Mouse (Mus musculus): ENCODE results near the gene Ankfy1. TPM values are rescaled to one million over a fixed set of nuclear protein-coding genes. Genes with fewer than 3 reads are reported as not detected.

Gene Ankfy1
- polyA plus RNA-seq, 1 experiment from 2014 or later, result 28.1 TPM

DNA sequence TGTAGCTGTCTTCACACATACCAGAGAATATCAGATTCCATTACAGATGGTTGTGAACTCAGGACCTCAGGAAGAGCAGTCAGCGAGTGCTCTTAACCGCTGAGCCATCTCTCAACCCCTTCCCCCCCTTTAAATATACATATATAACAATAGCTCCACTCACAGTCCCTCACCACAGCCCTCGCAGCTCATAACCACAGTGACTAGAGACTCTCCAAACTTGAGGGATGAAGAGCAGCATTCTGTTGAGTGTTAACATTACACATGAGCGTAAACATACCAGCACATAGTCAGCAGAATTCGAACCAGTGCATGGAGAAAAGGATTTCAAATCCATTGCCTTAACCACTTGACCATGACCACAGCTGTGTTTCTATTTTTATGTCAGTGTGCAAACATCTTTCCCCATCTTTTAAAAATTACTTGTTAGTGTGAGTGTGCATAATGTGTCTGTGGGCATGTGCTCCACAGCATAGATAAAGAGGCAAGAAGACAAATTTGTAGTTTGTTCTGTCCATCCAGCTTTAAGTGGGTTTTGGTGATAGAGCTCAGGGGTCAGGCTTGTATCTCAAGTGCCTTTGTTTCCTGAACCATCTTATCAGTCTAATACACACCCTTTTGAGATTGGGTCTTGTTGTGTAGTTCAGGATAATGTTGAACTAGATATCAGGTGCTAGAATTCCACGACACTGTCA, 18.4 kb upstream of the Ankfy1 start:
- ATAC-seq (ENCODE audit: low FRiP score) (no peak), DNase-seq (ENCODE audit: low spot score) (no peak)
- Histone ChIP-seq H3K9ac (ENCODE audit: low read depth, low read length) (no peak overlapping the region), H3K4me1 (replicated peaks; ENCODE audit: control insufficient read depth, insufficient read depth, low read length) (no peaks in the 10 kb centered on the region), H3K36me3 (ENCODE audit: control insufficient read depth, insufficient read depth, low read length) (no peaks in the 10 kb centered on the region), H3K4me3 (ENCODE audit: low read depth, low read length) (no peak overlapping the region), H3K27ac (ENCODE audit: low read depth, low read length) (no peak overlapping the region), H3K27me3 (ENCODE audit: control insufficient read depth, insufficient read depth, low read length) (no peaks in the 10 kb centered on the region), H3K9me3 (ENCODE audit: control insufficient read depth, low read length) (no peaks in the 10 kb centered on the region), H3K4me2 (replicated peaks; ENCODE audit: low read depth, low read length) (no peak overlapping the region)
- 84% methylated on average over 6 of the region's 6 CpGs for WGBS

DNA sequence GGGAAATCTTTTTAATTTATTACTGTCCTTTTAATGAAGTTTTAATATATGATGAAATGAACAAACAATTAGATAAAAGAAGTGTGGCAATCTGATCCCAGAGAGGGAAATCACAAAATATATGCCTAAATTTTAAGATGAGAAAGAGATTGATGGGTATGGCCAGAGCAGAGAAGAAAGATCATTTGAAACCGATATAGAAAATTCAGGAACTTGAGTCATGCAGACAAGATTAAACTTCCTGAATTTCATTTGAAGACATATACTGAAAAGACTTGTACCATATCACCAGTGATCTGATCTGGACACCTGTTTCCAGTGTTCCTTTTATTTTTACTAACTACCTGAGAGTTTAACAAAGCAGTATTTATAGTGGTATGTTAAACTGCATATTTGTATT, 17.4 kb upstream of the Ankfy1 start:
- H3K9ac ChIP-seq (ENCODE audit: low read depth, low read length), result no peak overlapping the region
- DNase-seq (ENCODE audit: low spot score) (no peak), ATAC-seq (ENCODE audit: low FRiP score) (no peak)
- no peaks in the 10 kb centered on the region for H3K36me3 ChIP-seq (ENCODE audit: control insufficient read depth, insufficient read depth, low read length)
- WGBS, result 89% methylated on average over 1 of the region's 1 CpGs
- no peak overlapping the region for H3K27ac ChIP-seq (ENCODE audit: low read depth, low read length)
- no peak overlapping the region for H3K4me2 ChIP-seq (replicated peaks; ENCODE audit: low read depth, low read length)
- no peaks in the 10 kb centered on the region for H3K9me3 ChIP-seq (ENCODE audit: control insufficient read depth, low read length)
- H3K27me3 ChIP-seq (ENCODE audit: control insufficient read depth, insufficient read depth, low read length), result no peaks in the 10 kb centered on the region
- H3K4me1 ChIP-seq (replicated peaks; ENCODE audit: control insufficient read depth, insufficient read depth, low read length), result no peaks in the 10 kb centered on the region
- no peak overlapping the region for H3K4me3 ChIP-seq (ENCODE audit: low read depth, low read length)

DNA sequence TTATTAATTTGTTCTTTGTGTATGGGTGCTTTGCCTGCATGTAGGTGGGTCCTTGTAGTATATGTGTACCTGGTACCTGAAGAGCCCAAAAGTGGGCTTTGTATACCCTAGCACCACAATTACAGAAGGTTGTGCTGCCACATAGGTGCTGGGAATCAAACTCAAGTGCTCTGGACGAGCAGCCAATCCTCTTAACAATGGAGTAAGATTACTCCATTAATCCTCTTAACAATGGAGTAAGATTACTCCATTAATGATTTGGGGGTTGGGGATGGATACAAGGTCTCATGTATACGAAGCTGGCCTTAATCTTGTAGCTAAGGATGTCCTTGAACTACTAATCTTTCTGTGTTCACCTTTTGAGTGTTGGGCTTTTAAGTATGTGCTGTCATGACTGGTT, 14.5 kb upstream of the Ankfy1 start:
- Histone ChIP-seq H3K27me3 (ENCODE audit: control insufficient read depth, insufficient read depth, low read length) (no peaks in the 10 kb centered on the region), H3K4me1 (replicated peaks; ENCODE audit: control insufficient read depth, insufficient read depth, low read length) (no peaks in the 10 kb centered on the region), H3K36me3 (ENCODE audit: control insufficient read depth, insufficient read depth, low read length) (no peaks in the 10 kb centered on the region), H3K4me3 (ENCODE audit: low read depth, low read length) (no peak overlapping the region), H3K27ac (ENCODE audit: low read depth, low read length) (no peak overlapping the region), H3K9me3 (ENCODE audit: control insufficient read depth, low read length) (no peaks in the 10 kb centered on the region), H3K9ac (ENCODE audit: low read depth, low read length) (no peak overlapping the region), H3K4me2 (replicated peaks; ENCODE audit: low read depth, low read length) (no peak overlapping the region)
- DNase-seq (ENCODE audit: low spot score), result no peak
- no peak for ATAC-seq (ENCODE audit: low FRiP score)
- WGBS, result 77% methylated on average over 2 of the region's 2 CpGs

DNA sequence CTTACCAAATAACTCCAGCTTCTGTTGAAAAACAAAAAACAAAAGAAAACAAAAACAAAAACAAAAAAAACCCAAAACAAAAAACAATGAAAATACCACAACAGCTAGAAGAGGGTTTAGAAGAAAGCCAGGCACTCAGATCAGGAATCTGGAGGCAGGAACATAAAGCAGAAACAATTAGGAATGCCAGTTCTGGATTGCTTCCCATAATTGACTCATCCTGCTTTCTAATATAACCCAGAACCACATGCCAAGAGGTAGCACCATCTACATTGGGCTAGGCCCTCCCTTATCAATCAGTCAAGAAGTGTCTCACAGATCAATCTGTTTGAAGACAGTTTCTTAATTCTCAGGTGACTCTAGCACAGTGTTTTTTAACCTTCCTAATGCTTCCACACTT, 9.1 kb upstream of the Ankfy1 start:
- Histone ChIP-seq H3K4me3 (ENCODE audit: low read depth, low read length) (no peak overlapping the region), H3K9ac (ENCODE audit: low read depth, low read length) (no peak overlapping the region), H3K36me3 (ENCODE audit: control insufficient read depth, insufficient read depth, low read length) (no peaks in the 10 kb centered on the region), H3K27ac (ENCODE audit: low read depth, low read length) (no peak overlapping the region), H3K4me2 (replicated peaks; ENCODE audit: low read depth, low read length) (no peak overlapping the region), H3K4me1 (replicated peaks; ENCODE audit: control insufficient read depth, insufficient read depth, low read length) (no peaks in the 10 kb centered on the region), H3K27me3 (ENCODE audit: control insufficient read depth, insufficient read depth, low read length) (no peaks in the 10 kb centered on the region), H3K9me3 (ENCODE audit: control insufficient read depth, low read length) (no peaks in the 10 kb centered on the region)
- ATAC-seq (ENCODE audit: low FRiP score) (no peak), DNase-seq (ENCODE audit: low spot score) (no peak)

DNA sequence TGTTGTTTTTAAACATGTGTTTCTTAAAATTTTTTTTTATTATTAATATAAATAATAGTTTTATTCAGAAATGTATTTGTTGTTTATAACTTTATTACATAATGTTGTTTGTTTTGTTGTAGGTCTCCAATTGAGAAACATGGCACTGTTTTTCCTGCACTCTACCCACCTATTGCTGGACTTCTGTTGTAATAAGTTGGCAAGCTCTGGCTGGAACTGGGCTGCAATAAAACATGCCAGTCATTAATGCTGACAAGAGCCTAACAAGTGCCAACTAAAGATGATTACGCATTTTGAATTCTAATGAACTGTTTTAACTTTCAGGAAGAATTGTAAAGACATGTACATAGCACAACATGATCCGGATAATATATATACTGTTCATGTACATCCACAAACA, 6.4 kb upstream of the Ankfy1 start:
- Histone ChIP-seq H3K4me3 (ENCODE audit: low read depth, low read length) (no peak overlapping the region), H3K4me1 (replicated peaks; ENCODE audit: control insufficient read depth, insufficient read depth, low read length) (no peaks in the 10 kb centered on the region), H3K36me3 (ENCODE audit: control insufficient read depth, insufficient read depth, low read length) (no peaks in the 10 kb centered on the region), H3K27ac (ENCODE audit: low read depth, low read length) (no peak overlapping the region), H3K4me2 (replicated peaks; ENCODE audit: low read depth, low read length) (no peak overlapping the region), H3K9ac (ENCODE audit: low read depth, low read length) (no peak overlapping the region), H3K9me3 (ENCODE audit: control insufficient read depth, low read length) (no peaks in the 10 kb centered on the region), H3K27me3 (ENCODE audit: control insufficient read depth, insufficient read depth, low read length) (no peaks in the 10 kb centered on the region)
- ATAC-seq (ENCODE audit: low FRiP score), result no peak
- DNase-seq (ENCODE audit: low spot score), result no peak
- 100% methylated on average over 2 of the region's 2 CpGs for WGBS

DNA sequence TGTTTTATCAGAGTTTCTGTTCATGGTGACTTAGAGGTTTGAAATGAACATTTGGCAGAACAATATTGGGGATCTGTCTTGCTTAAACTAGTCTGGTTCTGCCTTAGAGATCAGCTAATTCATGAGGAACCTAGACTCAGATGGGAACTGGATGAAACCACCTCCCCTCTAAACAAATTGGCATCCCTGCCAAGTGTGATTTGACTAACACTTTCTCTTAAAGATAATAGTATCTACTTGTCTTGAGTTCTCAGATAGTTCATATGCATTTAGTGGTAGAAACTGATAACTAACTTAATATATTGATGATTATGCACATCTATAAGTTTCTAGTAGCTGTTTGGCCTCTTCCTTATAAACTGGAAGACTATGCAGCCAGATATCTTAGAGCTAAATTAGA, 3.1 kb upstream of the Ankfy1 start:
- H3K9ac ChIP-seq (ENCODE audit: low read depth, low read length), result no peak overlapping the region
- DNase-seq (ENCODE audit: low spot score) (no peak), ATAC-seq (ENCODE audit: low FRiP score) (no peak)
- no peaks in the 10 kb centered on the region for H3K9me3 ChIP-seq (ENCODE audit: control insufficient read depth, low read length)
- H3K4me3 ChIP-seq (ENCODE audit: low read depth, low read length), result no peak overlapping the region
- 0 out of 2 replicates have a peak, but pooled peaks cover 2% of the 10 kb centered on the region for H3K4me1 ChIP-seq (replicated peaks; ENCODE audit: control insufficient read depth, insufficient read depth, low read length)
- H3K36me3 ChIP-seq (ENCODE audit: control insufficient read depth, insufficient read depth, low read length), result no peaks in the 10 kb centered on the region
- H3K27ac ChIP-seq (ENCODE audit: low read depth, low read length), result no peak overlapping the region
- no peak overlapping the region for H3K4me2 ChIP-seq (replicated peaks; ENCODE audit: low read depth, low read length)
- no peaks in the 10 kb centered on the region for H3K27me3 ChIP-seq (ENCODE audit: control insufficient read depth, insufficient read depth, low read length)

DNA sequence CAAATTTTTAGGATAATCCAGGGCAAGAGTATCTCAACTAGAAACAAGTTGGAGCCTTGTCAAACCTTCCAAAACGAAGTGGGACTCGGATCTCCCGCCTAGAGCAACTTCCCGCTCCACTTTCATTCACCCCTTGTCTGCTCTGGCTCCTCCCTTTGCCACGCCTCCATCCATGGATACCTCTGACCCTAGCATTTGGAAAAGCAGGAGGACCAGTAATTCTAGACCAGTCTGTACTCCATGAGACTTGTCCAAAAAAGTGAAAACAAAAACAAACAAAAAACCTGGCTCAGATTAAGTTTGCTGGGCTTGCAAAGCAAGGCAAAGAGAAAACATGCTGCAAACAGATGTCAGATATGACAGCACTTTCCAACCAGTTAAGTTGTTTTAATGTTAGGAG, 1.6 kb upstream of the Ankfy1 start:
- WGBS, result 6% methylated on average over 5 of the region's 5 CpGs
- no peak for ATAC-seq (ENCODE audit: low FRiP score)
- Histone ChIP-seq H3K4me1 (replicated peaks; ENCODE audit: control insufficient read depth, insufficient read depth, low read length) (0 out of 2 replicates have a peak, but pooled peaks cover 2% of the 10 kb centered on the region), H3K9ac (ENCODE audit: low read depth, low read length) (no peak overlapping the region), H3K27me3 (ENCODE audit: control insufficient read depth, insufficient read depth, low read length) (no peaks in the 10 kb centered on the region), H3K27ac (ENCODE audit: low read depth, low read length) (no peak overlapping the region), H3K4me2 (replicated peaks; ENCODE audit: low read depth, low read length) (no peak overlapping the region), H3K4me3 (ENCODE audit: low read depth, low read length) (no peak overlapping the region), H3K36me3 (ENCODE audit: control insufficient read depth, insufficient read depth, low read length) (no peaks in the 10 kb centered on the region), H3K9me3 (ENCODE audit: control insufficient read depth, low read length) (no peaks in the 10 kb centered on the region)
- DNase-seq (ENCODE audit: low spot score), result peak; percentile 7

DNA sequence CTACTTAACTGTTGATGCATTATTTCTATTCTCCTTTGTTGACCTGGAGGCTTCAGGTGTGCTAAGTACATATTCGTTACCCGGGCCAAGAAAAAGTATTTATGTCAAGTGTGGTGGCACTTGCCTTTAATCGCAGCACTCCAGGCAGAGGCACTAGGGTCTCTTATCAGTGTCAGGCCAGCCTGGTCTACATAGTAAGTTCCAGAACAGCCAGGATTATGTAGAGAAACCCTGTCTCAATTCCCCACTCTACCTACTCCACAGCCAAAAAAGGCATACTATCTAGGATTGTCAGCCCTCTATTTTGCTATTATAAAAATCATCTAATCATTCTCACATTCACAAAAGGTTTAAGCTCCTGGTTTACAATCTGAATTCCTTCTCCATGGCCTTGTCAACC, 691 bp upstream of the Ankfy1 start:
- H3K4me3 ChIP-seq (ENCODE audit: low read depth, low read length), result peak overlapping the region; percentile 64
- no peaks in the 10 kb centered on the region for H3K9me3 ChIP-seq (ENCODE audit: control insufficient read depth, low read length)
- H3K27me3 ChIP-seq (ENCODE audit: control insufficient read depth, insufficient read depth, low read length), result no peaks in the 10 kb centered on the region
- H3K27ac ChIP-seq (ENCODE audit: low read depth, low read length), result no peak overlapping the region
- WGBS, result 77% methylated on average over 3 of the region's 3 CpGs
- no peaks in the 10 kb centered on the region for H3K36me3 ChIP-seq (ENCODE audit: control insufficient read depth, insufficient read depth, low read length)
- DNase-seq (ENCODE audit: low spot score) (no peak), ATAC-seq (ENCODE audit: low FRiP score) (no peak)
- 0 out of 2 replicates have a peak, but pooled peaks cover 2% of the 10 kb centered on the region for H3K4me1 ChIP-seq (replicated peaks; ENCODE audit: control insufficient read depth, insufficient read depth, low read length)
- peak overlapping the region; percentile 49; the same call in 1 of the 2 replicates for H3K9ac ChIP-seq (ENCODE audit: low read depth, low read length)
- H3K4me2 ChIP-seq (replicated peaks; ENCODE audit: low read depth, low read length), result peak overlapping the region; percentile 48; the same call in 1 of the 2 replicates

DNA sequence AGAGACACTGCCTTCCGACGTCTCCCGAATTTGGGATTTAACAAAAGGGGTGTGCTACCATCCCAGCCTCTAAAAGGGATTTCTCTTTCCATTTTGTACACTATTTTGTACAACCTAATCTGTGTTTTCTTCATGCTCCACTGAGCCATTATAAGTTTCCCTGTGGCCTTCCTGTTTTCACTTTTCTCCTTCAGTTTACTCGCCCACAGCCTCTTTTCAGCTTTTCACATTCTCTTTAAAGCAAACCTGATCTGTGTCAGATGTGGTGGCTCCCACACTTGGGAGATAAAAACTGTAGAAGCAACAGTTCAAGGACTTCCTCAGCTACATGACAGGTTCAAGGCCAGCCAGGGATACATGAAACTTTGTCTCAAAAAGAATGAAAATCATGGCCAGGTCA, 2.5 kb downstream of the Ankfy1 start:
- no peak overlapping the region for H3K27ac ChIP-seq (ENCODE audit: low read depth, low read length)
- no peaks in the 10 kb centered on the region for H3K9me3 ChIP-seq (ENCODE audit: control insufficient read depth, low read length)
- 87% methylated on average over 4 of the region's 4 CpGs for WGBS
- ATAC-seq (ENCODE audit: low FRiP score) (no peak), DNase-seq (ENCODE audit: low spot score) (no peak)
- 0 out of 2 replicates have a peak, but pooled peaks cover 2% of the 10 kb centered on the region for H3K4me1 ChIP-seq (replicated peaks; ENCODE audit: control insufficient read depth, insufficient read depth, low read length)
- no peaks in the 10 kb centered on the region for H3K27me3 ChIP-seq (ENCODE audit: control insufficient read depth, insufficient read depth, low read length)
- H3K4me3 ChIP-seq (ENCODE audit: low read depth, low read length), result no peak overlapping the region
- H3K9ac ChIP-seq (ENCODE audit: low read depth, low read length), result no peak overlapping the region
- no peak overlapping the region for H3K4me2 ChIP-seq (replicated peaks; ENCODE audit: low read depth, low read length)
- H3K36me3 ChIP-seq (ENCODE audit: control insufficient read depth, insufficient read depth, low read length), result no peaks in the 10 kb centered on the region
